Mouse (Mus musculus) T-helper 1 cell (primary cell): ENCODE measurements around the gene Gm20458.

Experiments used
- in situ Hi-C: fragments of 300-600 bp; cut with MboI, MseI; formaldehyde crosslinking; loops from one replicate; pipeline ENCODE4 v1.15.1; 2025; ENCODE audit warnings: high pct_unique_total_duplicates

Gm20458 gene

GRCm38 (mm10) chr2:164534315-164534714 is 73.5 kb downstream of the Gm20458 start:
- in situ Hi-C loops = loop anchor here (5.0 kb wide), 1 partner anchor 72 kb away; the partner anchor contains the start of gene Gm20458

- in situ Hi-C loops = no loop called here
Measured at GRCm38 (mm10) chr2:164537003-164537402, 76.2 kb downstream of the Gm20458 start.
